Mouse (Mus musculus) lung, adult 2 months (tissue): ENCODE data around the gene Gm49450.

ENCODE experiments used
- CTCF ChIP-seq: fragments of 200-500 bp; IDR thresholded peaks from 2 replicates; pipeline ENCODE4 v1.5.1; 2011; ENCODE audit warnings: mild to moderate bottlenecking, low read length, control low read depth; ENCODE audit not compliant: insufficient read depth
- POLR2A ChIP-seq: fragments of 200-500 bp; IDR thresholded peaks from 2 replicates; pipeline ENCODE4 v1.6.1; 2011; ENCODE audit warnings: low read depth, mild to moderate bottlenecking, control low read depth, low read length, borderline replicate concordance; ENCODE audit errors: extremely low read depth

DNA sequence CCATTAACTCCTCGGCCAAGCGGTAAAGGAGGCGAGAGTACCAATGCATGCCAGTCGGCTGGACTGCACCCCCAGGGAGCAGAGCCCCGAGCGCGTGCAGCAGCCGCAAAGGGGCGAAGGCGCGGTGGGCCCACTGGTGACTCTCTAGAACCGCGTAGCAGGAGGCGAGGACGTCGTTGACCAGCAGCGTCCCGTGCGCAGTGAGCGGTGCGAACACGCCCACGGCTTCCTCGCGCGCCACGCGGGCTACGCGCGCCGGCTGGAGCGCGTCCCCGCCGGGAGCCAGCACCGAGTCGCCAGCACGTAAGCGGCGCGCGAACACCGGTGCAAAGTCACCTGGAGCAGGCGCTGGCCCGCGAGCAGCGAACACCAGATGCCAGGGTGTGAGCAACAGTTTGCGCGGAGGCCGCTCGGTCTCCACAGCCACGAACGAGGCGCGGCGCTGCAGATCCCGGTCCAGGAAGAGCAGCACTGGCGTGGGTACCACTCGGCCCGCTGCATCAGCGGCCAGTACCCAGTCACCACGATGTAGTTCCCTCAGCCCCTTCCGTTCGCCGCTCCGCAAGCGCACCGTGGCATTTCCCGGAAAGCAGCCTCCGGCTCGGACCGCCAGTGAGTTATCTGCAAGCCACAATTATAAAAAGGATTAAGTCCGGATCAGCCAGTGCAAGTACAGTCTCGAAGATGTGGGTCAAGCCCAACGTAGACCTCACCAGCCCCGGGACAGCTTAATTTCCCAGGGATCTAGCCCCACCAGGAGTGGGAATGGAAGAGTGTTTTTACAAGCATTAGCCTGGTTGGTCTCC, 59.2 kb downstream of the Gm49450 start, which contains the start of gene Rhebl1:
- TF ChIP-seq POLR2A (peak; percentile 29; the same call in 1 of the 2 replicates), CTCF (no peak)
